Mouse (Mus musculus): Measurements from ENCODE around the gene 1700003F12Rik.

GRCm38 (mm10) chr2:154538710-154539109 is 8.2 kb upstream of the 1700003F12Rik start:
- TF ChIP-seq CTCF (IDR thresholded peaks at IDR 0.05; ENCODE audit: borderline replicate concordance, control insufficient read depth, extremely low read depth, insufficient read depth, low read length, poor library complexity) (no peak), POLR2A (IDR thresholded peaks at IDR 0.05; ENCODE audit: control insufficient read depth, extremely low read depth, insufficient read depth, low read length, poor library complexity) (no peak)
